Mouse (Mus musculus) midbrain, embryonic 12.5 days (tissue): ENCODE measurements around the gene Vwa8. TPM values are rescaled to one million over a fixed set of nuclear protein-coding genes. Genes with fewer than 3 reads are reported as not detected.

Experiments
- ATAC-seq: fragments of 200-750 bp; cut with Nextera tagmentation; 2 replicates; pipeline ENCODE4 v1.8.0; 2017; ENCODE audit warnings: low read depth, moderate TSS enrichment, moderate library complexity; ENCODE audit not compliant: low FRiP score
- H3K27ac ChIP-seq: fragments of 300-500 bp; sonication (generic); replicated peaks from 2 replicates; pipeline ENCODE4 v1.5.1; 2016; ENCODE audit warnings: mild to moderate bottlenecking
- H3K27me3 ChIP-seq: fragments of 300-500 bp; sonication (generic); 2 replicates; pipeline ENCODE4 v1.6.1; 2016; ENCODE audit warnings: mild to moderate bottlenecking
- H3K36me3 ChIP-seq: fragments of 300-500 bp; sonication (generic); 2 replicates; pipeline ENCODE4 v1.6.1; 2016
- H3K4me1 ChIP-seq: fragments of 300-500 bp; sonication (generic); 2 replicates; pipeline ENCODE4 v1.6.1; 2016
- H3K4me2 ChIP-seq: fragments of 300-500 bp; sonication (generic); replicated peaks from 2 replicates; pipeline ENCODE4 v1.6.1; 2016; ENCODE audit warnings: mild to moderate bottlenecking, moderate library complexity
- H3K4me3 ChIP-seq: fragments of 300-500 bp; sonication (generic); 2 replicates; pipeline ENCODE4 v1.5.1; 2016; ENCODE audit warnings: mild to moderate bottlenecking
- H3K9ac ChIP-seq: fragments of 300-500 bp; sonication (generic); replicated peaks from 2 replicates; pipeline ENCODE4 v1.6.1; 2016; ENCODE audit warnings: mild to moderate bottlenecking, moderate library complexity
- H3K9me3 ChIP-seq: fragments of 300-500 bp; sonication (generic); 2 replicates; pipeline ENCODE4 v1.6.1; 2016; ENCODE audit warnings: mild to moderate bottlenecking
- WGBS: fragments of 180-500 bp; shearing (Covaris S2); methylation state at CpG from one replicate; pipeline ENCODE4 v1.1.7; 2016; 5-methylcytosine and 5-hydroxymethylcytosine counted together
- polyA plus RNA-seq: library from polyadenylated mRNA; unstranded; fragments of >200 nt; fragmentation: Nextera tagmentation; extraction: Ambion mirVana; gene quantifications from 2 replicates; pipeline ENCODE4 v1.2.1, GENCODE M21; 2016

Gene Vwa8
- polyA plus RNA-seq = 7.7 and 7.8 TPM in 2 replicates

GRCm38 (mm10) chr14:78848941-78849911 lies at the start of gene Vwa8:
Vwa8 (plus strand) TSS chr14:78849052.
- Histone ChIP-seq H3K27ac (peak within 1 kb of the TSS; percentile 85), H3K4me1 (peaks cover 16% of the 10 kb centered on the region), H3K4me3 (peak within 1 kb of the TSS; percentile 83), H3K9me3 (no peaks in the 10 kb centered on the region), H3K4me2 (peak within 1 kb of the TSS; percentile 78), H3K27me3 (no peaks in the 10 kb centered on the region), H3K36me3 (no peaks in the 10 kb centered on the region), H3K9ac (peak within 1 kb of the TSS; percentile 92)
- ATAC-seq = peak; percentile 92
- WGBS = 4% methylated on average over 52 of the region's 61 CpGs

- 98% methylated on average over 2 of the region's 2 CpGs for WGBS
- H3K4me1 ChIP-seq = no peaks in the 10 kb centered on the region
- ATAC-seq = no peak
Observed at GRCm38 (mm10) chr14:78802378-78802777, 46.5 kb upstream of the Vwa8 start.

GRCm38 (mm10) chr14:78803924-78804323 lies 44.9 kb upstream of the Vwa8 start:
- Histone ChIP-seq H3K4me2 (no peak overlapping the region), H3K36me3 (no peaks in the 10 kb centered on the region), H3K9me3 (no peaks in the 10 kb centered on the region), H3K4me1 (no peaks in the 10 kb centered on the region), H3K9ac (no peak overlapping the region), H3K27ac (no peak overlapping the region), H3K4me3 (no peak overlapping the region), H3K27me3 (no peaks in the 10 kb centered on the region)
- no peak for ATAC-seq
- 81% methylated on average over 6 of the region's 6 CpGs for WGBS

More at GRCm38 (mm10) chr14:78802378-78802777, 46.5 kb upstream of the Vwa8 start:
- H3K27me3 ChIP-seq = no peaks in the 10 kb centered on the region
- no peaks in the 10 kb centered on the region for H3K9me3 ChIP-seq
- H3K4me3 ChIP-seq = no peak overlapping the region
- no peak overlapping the region for H3K9ac ChIP-seq
- H3K36me3 ChIP-seq = no peaks in the 10 kb centered on the region
- H3K4me2 ChIP-seq = no peak overlapping the region
- H3K27ac ChIP-seq = no peak overlapping the region

- H3K9me3 ChIP-seq = 0 out of 2 replicates have a peak, but pooled peaks cover 2% of the 10 kb centered on the region
- H3K9ac ChIP-seq = no peak overlapping the region
- no peak overlapping the region for H3K27ac ChIP-seq
- no peak overlapping the region for H3K4me2 ChIP-seq
- H3K4me3 ChIP-seq = no peak overlapping the region
- no peaks in the 10 kb centered on the region for H3K27me3 ChIP-seq
- 94% methylated on average over 2 of the region's 2 CpGs for WGBS
- no peak for ATAC-seq
- H3K36me3 ChIP-seq = no peaks in the 10 kb centered on the region
- no peaks in the 10 kb centered on the region for H3K4me1 ChIP-seq
Observed at GRCm38 (mm10) chr14:78812896-78813295, 36.0 kb upstream of the Vwa8 start.

- no peak overlapping the region for H3K27ac ChIP-seq
- H3K27me3 ChIP-seq = no peaks in the 10 kb centered on the region
- no peak overlapping the region for H3K9ac ChIP-seq
- no peaks in the 10 kb centered on the region for H3K4me1 ChIP-seq
- no peaks in the 10 kb centered on the region for H3K36me3 ChIP-seq
- H3K9me3 ChIP-seq = 0 out of 2 replicates have a peak, but pooled peaks cover 2% of the 10 kb centered on the region
- no peak overlapping the region for H3K4me2 ChIP-seq
- no peak for ATAC-seq
- H3K4me3 ChIP-seq = no peak overlapping the region
- 17% methylated on average over 2 of the region's 3 CpGs for WGBS
Observed at GRCm38 (mm10) chr14:78816411-78816810, 32.4 kb upstream of the Vwa8 start.

GRCm38 (mm10) chr14:78817651-78818050 lies 31.2 kb upstream of the Vwa8 start:
- no peaks in the 10 kb centered on the region for H3K4me1 ChIP-seq
- ATAC-seq = no peak
- WGBS = 91% methylated on average over 3 of the region's 3 CpGs

GRCm38 (mm10) chr14:78818406-78818805 lies 30.4 kb upstream of the Vwa8 start:
- H3K36me3 ChIP-seq = no peaks in the 10 kb centered on the region
- H3K4me1 ChIP-seq = no peaks in the 10 kb centered on the region
- H3K4me2 ChIP-seq = no peak overlapping the region
- 0 out of 2 replicates have a peak, but pooled peaks cover 2% of the 10 kb centered on the region for H3K9me3 ChIP-seq
- H3K27ac ChIP-seq = no peak overlapping the region
- no peak overlapping the region for H3K4me3 ChIP-seq
- H3K9ac ChIP-seq = no peak overlapping the region
- H3K27me3 ChIP-seq = no peaks in the 10 kb centered on the region
- 87% methylated on average over 3 of the region's 3 CpGs for WGBS
- ATAC-seq = no peak

More at GRCm38 (mm10) chr14:78817651-78818050, 31.2 kb upstream of the Vwa8 start:
- Histone ChIP-seq H3K9ac (no peak overlapping the region), H3K27ac (no peak overlapping the region), H3K27me3 (no peaks in the 10 kb centered on the region), H3K9me3 (0 out of 2 replicates have a peak, but pooled peaks cover 2% of the 10 kb centered on the region), H3K4me2 (no peak overlapping the region), H3K4me3 (no peak overlapping the region), H3K36me3 (no peaks in the 10 kb centered on the region)

GRCm38 (mm10) chr14:78824013-78824412 lies 24.8 kb upstream of the Vwa8 start:
- Histone ChIP-seq H3K4me3 (no peak overlapping the region), H3K36me3 (no peaks in the 10 kb centered on the region), H3K9ac (no peak overlapping the region), H3K4me1 (no peaks in the 10 kb centered on the region), H3K27me3 (no peaks in the 10 kb centered on the region), H3K4me2 (no peak overlapping the region), H3K27ac (no peak overlapping the region), H3K9me3 (no peaks in the 10 kb centered on the region)
- 85% methylated on average over 4 of the region's 4 CpGs for WGBS
- ATAC-seq = no peak

- no peak overlapping the region for H3K4me2 ChIP-seq
- no peaks in the 10 kb centered on the region for H3K9me3 ChIP-seq
- 70% methylated on average over 4 of the region's 4 CpGs for WGBS
- no peak overlapping the region for H3K4me3 ChIP-seq
- no peak overlapping the region for H3K9ac ChIP-seq
- no peaks in the 10 kb centered on the region for H3K27me3 ChIP-seq
- ATAC-seq = no peak
- no peaks in the 10 kb centered on the region for H3K36me3 ChIP-seq
- no peak overlapping the region for H3K27ac ChIP-seq
- no peaks in the 10 kb centered on the region for H3K4me1 ChIP-seq
Observed at GRCm38 (mm10) chr14:78824507-78824906, 24.3 kb upstream of the Vwa8 start.

GRCm38 (mm10) chr14:78831158-78831557 lies 17.7 kb upstream of the Vwa8 start:
- Histone ChIP-seq H3K36me3 (no peaks in the 10 kb centered on the region), H3K4me3 (no peak overlapping the region), H3K27ac (no peak overlapping the region), H3K9ac (no peak overlapping the region), H3K27me3 (no peaks in the 10 kb centered on the region), H3K4me1 (no peaks in the 10 kb centered on the region), H3K9me3 (no peaks in the 10 kb centered on the region), H3K4me2 (no peak overlapping the region)
- 71% methylated on average over 4 of the region's 4 CpGs for WGBS
- no peak for ATAC-seq

- Histone ChIP-seq H3K9me3 (no peaks in the 10 kb centered on the region), H3K4me3 (no peak overlapping the region), H3K4me2 (no peak overlapping the region), H3K4me1 (peaks cover 16% of the 10 kb centered on the region), H3K27ac (no peak overlapping the region), H3K9ac (no peak overlapping the region), H3K36me3 (no peaks in the 10 kb centered on the region), H3K27me3 (no peaks in the 10 kb centered on the region)
- ATAC-seq = no peak
- 82% methylated on average over 1 of the region's 1 CpGs for WGBS
Observed at GRCm38 (mm10) chr14:78847948-78848347, 904 bp upstream of the Vwa8 start.

GRCm38 (mm10) chr14:78848477-78848876 lies 375 bp upstream of the Vwa8 start:
- 12% methylated on average over 3 of the region's 3 CpGs for WGBS
- Histone ChIP-seq H3K4me2 (peak overlapping the region; percentile 78), H3K9ac (peak overlapping the region; percentile 92), H3K4me3 (peak overlapping the region; percentile 83), H3K36me3 (no peaks in the 10 kb centered on the region), H3K27me3 (no peaks in the 10 kb centered on the region), H3K27ac (peak overlapping the region; percentile 85; the same call in 1 of the 2 replicates), H3K9me3 (no peaks in the 10 kb centered on the region), H3K4me1 (peaks cover 16% of the 10 kb centered on the region)
- no peak for ATAC-seq
